Mouse (Mus musculus) heart, embryonic 15.5 days (tissue): ENCODE measurements around the gene Mau2. TPM values are rescaled to one million over a fixed set of nuclear protein-coding genes. Genes with fewer than 3 reads are reported as not detected.

Experiments
- ATAC-seq: fragments of 200-750 bp; cut with Nextera tagmentation; replicated peaks from 2 replicates; pipeline ENCODE4 v1.8.0; 2017; ENCODE audit warnings: low read depth, moderate TSS enrichment; ENCODE audit not compliant: insufficient number of reproducible peaks, insufficient read depth, low FRiP score
- H3K27ac ChIP-seq: fragments of 300-500 bp; sonication (generic); 2 replicates; pipeline ENCODE4 v1.5.1; 2015; ENCODE audit warnings: mild to moderate bottlenecking, inconsistent platforms
- H3K27me3 ChIP-seq: fragments of 300-500 bp; sonication (generic); 2 replicates; pipeline ENCODE4 v1.6.1; 2015; ENCODE audit warnings: inconsistent platforms
- H3K36me3 ChIP-seq: fragments of 300-500 bp; sonication (generic); 2 replicates; pipeline ENCODE4 v1.6.1; 2015; ENCODE audit warnings: mild to moderate bottlenecking, inconsistent platforms
- H3K4me1 ChIP-seq: fragments of 300-500 bp; sonication (generic); replicated peaks from 2 replicates; pipeline ENCODE4 v1.6.1; 2015; ENCODE audit warnings: inconsistent platforms
- H3K4me2 ChIP-seq: fragments of 300-500 bp; sonication (generic); 2 replicates; pipeline ENCODE4 v1.6.1; 2015; ENCODE audit warnings: inconsistent platforms, mild to moderate bottlenecking, moderate library complexity
- H3K4me3 ChIP-seq: fragments of 300-500 bp; sonication (generic); 2 replicates; pipeline ENCODE4 v1.5.1; 2015; ENCODE audit warnings: mild to moderate bottlenecking, inconsistent platforms
- H3K9ac ChIP-seq: fragments of 300-500 bp; sonication (generic); 2 replicates; pipeline ENCODE4 v1.6.1; 2015; ENCODE audit warnings: mild to moderate bottlenecking, inconsistent platforms
- H3K9me3 ChIP-seq: fragments of 300-500 bp; sonication (generic); replicated peaks from 2 replicates; pipeline ENCODE4 v1.6.1; 2016; ENCODE audit warnings: inconsistent platforms
- WGBS: fragments of 180-500 bp; shearing (Covaris S2); methylation state at CpG from one replicate; pipeline ENCODE4 v1.1.7; 2015; ENCODE audit warnings: mixed read lengths; 5-methylcytosine and 5-hydroxymethylcytosine counted together
- polyA plus RNA-seq: library from polyadenylated mRNA; unstranded; fragments of >200 nt; fragmentation: Nextera tagmentation; extraction: Ambion mirVana; gene quantifications from 2 replicates; pipeline ENCODE4 v1.2.1, GENCODE M21; 2015

The Mau2 gene
- polyA plus RNA-seq, 1 experiment from 2014 or later = 32.0 TPM

- WGBS = 67% methylated on average over 2 of the region's 2 CpGs
- no peaks in the 10 kb centered on the region for H3K36me3 ChIP-seq
- no peaks in the 10 kb centered on the region for H3K27me3 ChIP-seq
- H3K4me2 ChIP-seq = no peak overlapping the region; the same call in 1 of the 2 replicates
- H3K4me3 ChIP-seq = no peak overlapping the region
- ATAC-seq = no peak
- H3K4me1 ChIP-seq = peaks cover 61% of the 10 kb centered on the region
- 0 out of 2 replicates have a peak overlapping the region, but pooled peaks have one; percentile 1 for H3K27ac ChIP-seq
- no peak overlapping the region for H3K9ac ChIP-seq
- no peaks in the 10 kb centered on the region for H3K9me3 ChIP-seq
Measured at GRCm38 (mm10) chr8:69970880-69971279, 71.7 kb downstream of the Mau2 start.

- H3K27ac ChIP-seq = no peak overlapping the region
- no peak overlapping the region for H3K4me2 ChIP-seq
- H3K4me1 ChIP-seq = peaks cover 48% of the 10 kb centered on the region
- 0 out of 2 replicates have a peak overlapping the region, but pooled peaks have one; percentile 23 for H3K9ac ChIP-seq
- no peak for ATAC-seq
- H3K27me3 ChIP-seq = no peaks in the 10 kb centered on the region
- H3K4me3 ChIP-seq = no peak overlapping the region
- 41% methylated on average over 4 of the region's 4 CpGs for WGBS
- no peaks in the 10 kb centered on the region for H3K36me3 ChIP-seq
- H3K9me3 ChIP-seq = no peaks in the 10 kb centered on the region
Measured at GRCm38 (mm10) chr8:69967291-69967933, 75.1 kb downstream of the Mau2 start.

Other genes starting within 250 kb of the Mau2 start
- 5.4 and 8.9 TPM in 2 replicates for gene Gmip, start 234.1 kb downstream of the Mau2 start, polyA plus RNA-seq
- 0.15 and 0.30 TPM in 2 replicates for gene Lpar2, start 220.3 kb downstream of the Mau2 start, polyA plus RNA-seq
- 2.6 and 5.6 TPM in 2 replicates for gene Pbx4, start 210.2 kb downstream of the Mau2 start, polyA plus RNA-seq
- gene Cilp2, start 155.0 kb downstream of the Mau2 start, polyA plus RNA-seq = 0.37 and 0.75 TPM in 2 replicates
- gene Tssk6, start 140.6 kb downstream of the Mau2 start, polyA plus RNA-seq = 1.5 and 1.8 TPM in 2 replicates
- 316 and 390 TPM in 2 replicates for gene Ndufa13, start 140.2 kb downstream of the Mau2 start, polyA plus RNA-seq
- gene Yjefn3, start 140.0 kb downstream of the Mau2 start, polyA plus RNA-seq = 5.9 and 10.1 TPM in 2 replicates
- gene Gatad2a, start 46.4 kb downstream of the Mau2 start, polyA plus RNA-seq = 33.2 and 46.3 TPM in 2 replicates
- 25.4 and 31.5 TPM in 2 replicates for gene Sugp1, start 79 bp upstream of the Mau2 start, polyA plus RNA-seq
- 0.60 and 1.0 TPM in 2 replicates for gene Tm6sf2, start 30.2 kb upstream of the Mau2 start, polyA plus RNA-seq
- 0.03 TPM in 1 of 2 replicates, not detected in the other for gene Hapln4, start 40.7 kb upstream of the Mau2 start, polyA plus RNA-seq
- gene Ncan, start 78.1 kb upstream of the Mau2 start, polyA plus RNA-seq = 0.16 and 0.71 TPM in 2 replicates
- 29.5 and 35.6 TPM in 2 replicates for gene Nr2c2ap, start 88.6 kb upstream of the Mau2 start, polyA plus RNA-seq
- gene Rfxank, start 96.4 kb upstream of the Mau2 start, polyA plus RNA-seq = 16.5 and 19.9 TPM in 2 replicates
- gene Borcs8, start 96.8 kb upstream of the Mau2 start, polyA plus RNA-seq = 31.5 and 38.7 TPM in 2 replicates
- 0.28 and 0.44 TPM in 2 replicates for gene Mef2b, start 97.0 kb upstream of the Mau2 start, polyA plus RNA-seq
- gene Tmem161a, start 129.6 kb upstream of the Mau2 start, polyA plus RNA-seq = 77.6 and 89.7 TPM in 2 replicates
- 7.6 and 12.5 TPM in 2 replicates for gene Slc25a42, start 169.6 kb upstream of the Mau2 start, polyA plus RNA-seq
- gene Sugp2, start 191.5 kb upstream of the Mau2 start, polyA plus RNA-seq = 22.1 and 27.4 TPM in 2 replicates
- 16.4 and 24.0 TPM in 2 replicates for gene Armc6, start 191.7 kb upstream of the Mau2 start, polyA plus RNA-seq
- gene Homer3, start 240.1 kb upstream of the Mau2 start, polyA plus RNA-seq = 24.2 and 33.6 TPM in 2 replicates